Mouse (Mus musculus) myocyte (in vitro differentiated cells): ENCODE results near the gene Cfap46. TPM values are rescaled to one million over a fixed set of nuclear protein-coding genes. Genes with fewer than 3 reads are reported as not detected.
A peak's percentile ranks its signal among the peaks of the same experiment; 100 is the strongest.

Source experiments
- H3K27me3 ChIP-seq: one replicate; pipeline ENCODE4 v1.6.1; 2011; ENCODE audit not compliant: control insufficient read depth, insufficient read depth, insufficient read length
- H3K36me3 ChIP-seq: one replicate; pipeline ENCODE4 v1.6.1; 2011; ENCODE audit not compliant: control insufficient read depth, insufficient read depth
- H3K4me2 ChIP-seq: one replicate; pipeline ENCODE4 v1.6.1; 2011; ENCODE audit warnings: low read depth, control low read depth
- H3K4me3 ChIP-seq: one replicate; pipeline ENCODE4 v1.5.1; 2011; ENCODE audit warnings: mild to moderate bottlenecking, control low read depth, moderate library complexity
- H3K79me2 ChIP-seq: one replicate; pipeline ENCODE4 v1.6.1; 2011; ENCODE audit not compliant: control insufficient read depth, insufficient read depth
- H3ac ChIP-seq: one replicate; pipeline ENCODE4 v1.6.1; 2011; ENCODE audit not compliant: control insufficient read depth, insufficient read length
- CEBPB ChIP-seq: IDR thresholded peaks from 2 replicates; pipeline ENCODE4 v1.6.1; 2011; ENCODE audit warnings: mild to moderate bottlenecking, moderate library complexity; ENCODE audit not compliant: poor library complexity, insufficient read depth, severe bottlenecking
- E2F4 ChIP-seq: IDR thresholded peaks from one replicate; pipeline ENCODE4 v1.6.1; 2011; ENCODE audit warnings: mild to moderate bottlenecking, control low read depth, moderate library complexity; ENCODE audit not compliant: insufficient read depth
- MAX ChIP-seq: IDR thresholded peaks from one replicate; pipeline ENCODE4 v1.6.1; 2011; ENCODE audit warnings: low read depth, mild to moderate bottlenecking, control low read depth
- MYOD1 ChIP-seq, 3 experiments: IDR thresholded peaks; one replicate each; pipeline ENCODE4 v1.6.1; 2011; ENCODE audit warnings: control low read depth in 2 of 3, low read depth in 2 of 3, mild to moderate bottlenecking in 2 of 3, moderate library complexity in 1 of 3; ENCODE audit not compliant: insufficient read length in 2 of 3, control insufficient read depth in 1 of 3
- MYOG ChIP-seq, 3 experiments: IDR thresholded peaks; one replicate each; pipeline ENCODE4 v1.6.1; 2011; ENCODE audit warnings: control low read depth in 2 of 3, low read depth in 2 of 3, mild to moderate bottlenecking in 2 of 3; ENCODE audit not compliant: insufficient read length in 2 of 3, control insufficient read depth in 1 of 3, insufficient read depth in 1 of 3
- POLR2A ChIP-seq: IDR thresholded peaks from one replicate; pipeline ENCODE4 v1.6.1; 2011; ENCODE audit warnings: low read depth, mild to moderate bottlenecking, control low read depth, moderate library complexity; ENCODE audit not compliant: insufficient read length
- POLR2AphosphoS2 ChIP-seq: IDR thresholded peaks from one replicate; pipeline ENCODE4 v1.6.1; 2011; ENCODE audit warnings: low read depth, control low read depth; ENCODE audit not compliant: insufficient read length
- REST ChIP-seq: IDR thresholded peaks from one replicate; pipeline ENCODE4 v1.6.1; 2011; ENCODE audit warnings: mild to moderate bottlenecking, control low read depth, moderate library complexity; ENCODE audit not compliant: insufficient read depth, insufficient read length
- SRF ChIP-seq: IDR thresholded peaks from one replicate; pipeline ENCODE4 v1.6.1; 2011; ENCODE audit warnings: low read depth; ENCODE audit not compliant: control insufficient read depth, insufficient read length
- TCF12 ChIP-seq: IDR thresholded peaks from one replicate; pipeline ENCODE4 v1.6.1; 2011; ENCODE audit warnings: mild to moderate bottlenecking, control low read depth; ENCODE audit not compliant: poor library complexity, insufficient read depth, severe bottlenecking
- TCF3 ChIP-seq: IDR thresholded peaks from one replicate; pipeline ENCODE4 v1.6.1; 2011; ENCODE audit warnings: low read depth, control low read depth; ENCODE audit not compliant: insufficient read length
- USF1 ChIP-seq: IDR thresholded peaks from one replicate; pipeline ENCODE4 v1.6.1; 2011; ENCODE audit warnings: low read depth, mild to moderate bottlenecking, control low read depth, moderate library complexity
- polyA plus RNA-seq: library from polyadenylated mRNA; unstranded; fragments of >200 nt; fragmentation: generic; extraction: Trizol; gene quantifications from one replicate; pipeline ENCODE4 v1.2.1, GENCODE M21; 2012; ENCODE audit warnings: missing spikeins

The Cfap46 gene
- polyA plus RNA-seq, 1 experiment, result 0.11 TPM

GRCm38 (mm10) chr7:139570788-139571187, 112.8 kb downstream of the Cfap46 start:
- Histone ChIP-seq H3K79me2 (no peaks in the 10 kb centered on the region), H3K36me3 (no peaks in the 10 kb centered on the region), H3ac (no peak overlapping the region), H3K4me3 (no peak overlapping the region), H3K27me3 (no peaks in the 10 kb centered on the region), H3K4me2 (no peak overlapping the region)
- TF ChIP-seq POLR2AphosphoS2, result no peak
- no peak for TF ChIP-seq TCF12
- no peak for TF ChIP-seq USF1
- TF ChIP-seq TCF3, result no peak
- no peak for TF ChIP-seq POLR2A
- TF ChIP-seq MYOG (IDR thresholded peaks at IDR 0.05; ENCODE audit: control insufficient read depth in 1 of 3, insufficient read depth in 1 of 3, insufficient read length in 2 of 3, low read depth in 2 of 3), result no peak
- no peak for TF ChIP-seq MYOD1 (IDR thresholded peaks at IDR 0.05; ENCODE audit: control insufficient read depth in 1 of 3, insufficient read length in 2 of 3, low read depth in 2 of 3)
- no peak for TF ChIP-seq CEBPB
- TF ChIP-seq MAX, result no peak
- TF ChIP-seq REST, result no peak

- TF ChIP-seq E2F4, result no peak
- no peak for TF ChIP-seq MAX
- no peak for TF ChIP-seq CEBPB
- TF ChIP-seq TCF3, result no peak
- no peak for TF ChIP-seq TCF12
- no peak for TF ChIP-seq SRF
- no peak for TF ChIP-seq POLR2AphosphoS2
- TF ChIP-seq MYOG (IDR thresholded peaks at IDR 0.05; ENCODE audit: control insufficient read depth in 1 of 3, insufficient read depth in 1 of 3, insufficient read length in 2 of 3, low read depth in 2 of 3), result no peak
- TF ChIP-seq MYOD1 (IDR thresholded peaks at IDR 0.05; ENCODE audit: control insufficient read depth in 1 of 3, insufficient read length in 2 of 3, low read depth in 2 of 3), result no peak
- TF ChIP-seq USF1, result no peak
- TF ChIP-seq POLR2A, result no peak
- TF ChIP-seq REST, result no peak
- no peaks in the 10 kb centered on the region for H3K27me3 ChIP-seq
- H3K4me3 ChIP-seq, result no peak overlapping the region
- no peak overlapping the region for H3K4me2 ChIP-seq
- no peak overlapping the region for H3ac ChIP-seq
- no peaks in the 10 kb centered on the region for H3K79me2 ChIP-seq
- H3K36me3 ChIP-seq, result no peaks in the 10 kb centered on the region
Observed at GRCm38 (mm10) chr7:139566533-139566932, 117.1 kb downstream of the Cfap46 start.

- Histone ChIP-seq H3K4me3 (no peak overlapping the region), H3K79me2 (no peaks in the 10 kb centered on the region), H3K36me3 (no peaks in the 10 kb centered on the region)
Observed at GRCm38 (mm10) chr7:139565998-139566397, 117.6 kb downstream of the Cfap46 start.

GRCm38 (mm10) chr7:139564161-139564560, 119.5 kb downstream of the Cfap46 start:
- Histone ChIP-seq H3K4me3 (no peak overlapping the region), H3ac (no peak overlapping the region), H3K79me2 (no peaks in the 10 kb centered on the region), H3K27me3 (no peaks in the 10 kb centered on the region), H3K4me2 (no peak overlapping the region), H3K36me3 (no peaks in the 10 kb centered on the region)
- TF ChIP-seq POLR2A, result no peak
- TF ChIP-seq TCF3, result no peak
- TF ChIP-seq REST, result no peak
- no peak for TF ChIP-seq TCF12
- no peak for TF ChIP-seq USF1
- TF ChIP-seq SRF, result no peak
- TF ChIP-seq MYOG (IDR thresholded peaks at IDR 0.05; ENCODE audit: control insufficient read depth in 1 of 3, insufficient read depth in 1 of 3, insufficient read length in 2 of 3, low read depth in 2 of 3), result no peak
- no peak for TF ChIP-seq CEBPB
- no peak for TF ChIP-seq MYOD1 (IDR thresholded peaks at IDR 0.05; ENCODE audit: control insufficient read depth in 1 of 3, insufficient read length in 2 of 3, low read depth in 2 of 3)
- TF ChIP-seq E2F4, result no peak
- no peak for TF ChIP-seq POLR2AphosphoS2
- no peak for TF ChIP-seq MAX

More at GRCm38 (mm10) chr7:139565998-139566397, 117.6 kb downstream of the Cfap46 start:
- H3K4me2 ChIP-seq, result no peak overlapping the region
- TF ChIP-seq MYOD1 (IDR thresholded peaks at IDR 0.05; ENCODE audit: control insufficient read depth in 1 of 3, insufficient read length in 2 of 3, low read depth in 2 of 3), result peak in 2 of 3 experiments; percentile 35 to 57
- no peak for TF ChIP-seq SRF
- no peaks in the 10 kb centered on the region for H3K27me3 ChIP-seq
- no peak overlapping the region for H3ac ChIP-seq

- TF ChIP-seq POLR2AphosphoS2 (no peak), TCF12 (no peak), MAX (no peak), REST (no peak), E2F4 (no peak), USF1 (no peak), MYOD1 (IDR thresholded peaks at IDR 0.05; ENCODE audit: control insufficient read depth in 1 of 3, insufficient read length in 2 of 3, low read depth in 2 of 3) (no peak), CEBPB (no peak), TCF3 (no peak), SRF (no peak), MYOG (IDR thresholded peaks at IDR 0.05; ENCODE audit: control insufficient read depth in 1 of 3, insufficient read depth in 1 of 3, insufficient read length in 2 of 3, low read depth in 2 of 3) (no peak), POLR2A (no peak)
- no peaks in the 10 kb centered on the region for H3K36me3 ChIP-seq
Observed at GRCm38 (mm10) chr7:139563425-139563824, 120.2 kb downstream of the Cfap46 start.

More at GRCm38 (mm10) chr7:139563425-139563824, 120.2 kb downstream of the Cfap46 start:
- Histone ChIP-seq H3K79me2 (no peaks in the 10 kb centered on the region), H3K27me3 (no peaks in the 10 kb centered on the region), H3K4me3 (no peak overlapping the region), H3ac (no peak overlapping the region), H3K4me2 (no peak overlapping the region)
